Mouse (Mus musculus): Measurements from ENCODE around the gene Arrdc5. TPM values are rescaled to one million over a fixed set of nuclear protein-coding genes. Genes with fewer than 3 reads are reported as not detected.
A peak's percentile ranks its signal among the peaks of the same experiment; 100 is the strongest.

Gene Arrdc5
- total and polyA plus RNA-seq, 3 experiments: not detected

GRCm38 (mm10) chr17:56293291-56293690, 6.8 kb downstream of the Arrdc5 start:
- Histone ChIP-seq H3K4me3 (replicated peaks in 1 of 3; ENCODE audit: low read depth in 2 of 3, low read length in 2 of 3, poor library complexity in 1 of 3) (no peak overlapping the region), H3K4me2 (ENCODE audit: insufficient read depth, low read depth, poor library complexity, severe bottlenecking) (no peak overlapping the region), H3K9me3 (replicated peaks; ENCODE audit: low read length) (no peaks in the 10 kb centered on the region), H3K27me3 (replicated peaks) (no peaks in the 10 kb centered on the region), H3K36me3 (replicated peaks in 1 of 2; ENCODE audit: control insufficient read depth in 1 of 2, insufficient read depth in 1 of 2, low read length in 1 of 2) (no peaks in the 10 kb centered on the region), H3K79me2 (replicated peaks; ENCODE audit: control insufficient read depth, extremely low read depth, insufficient read depth, poor library complexity, severe bottlenecking) (no peaks in the 10 kb centered on the region), H3K27ac (ENCODE audit: insufficient read depth, low read depth) (no peak overlapping the region), H3K9ac (ENCODE audit: insufficient read depth, low read depth) (no peak overlapping the region), H3K4me1 (ENCODE audit: control insufficient read depth in 1 of 2, insufficient read depth in 2 of 2) (peaks cover 16 to 48% of the 10 kb centered on the region in 2 experiments)
- no peak for TF ChIP-seq CTCF (conservative IDR thresholded peaks at IDR 0.05 in 1 of 2, IDR thresholded peaks at IDR 0.05 in 1 of 2; ENCODE audit: low read depth in 2 of 2, low read length in 2 of 2)
- no peak for TF ChIP-seq PAX5 (IDR thresholded peaks at IDR 0.05; ENCODE audit: low read length)
- TF ChIP-seq MEF2A (IDR thresholded peaks at IDR 0.05; ENCODE audit: borderline replicate concordance, low read depth, low read length): no peak
- dilution Hi-C loops (cut with MboI; ENCODE audit: extremely low pct_ligation_motif_present, extremely low pct_unique_long_range_greater_than_20kb, low sequenced_read_pairs): no loop called here
- no peak for DNase-seq (ENCODE audit: extremely low read depth)
- in situ Hi-C loops (cut with MboI; ENCODE audit: low pct_ligation_motif_present, low pct_unique_long_range_greater_than_20kb, low sequenced_read_pairs): no loop called here

DNA sequence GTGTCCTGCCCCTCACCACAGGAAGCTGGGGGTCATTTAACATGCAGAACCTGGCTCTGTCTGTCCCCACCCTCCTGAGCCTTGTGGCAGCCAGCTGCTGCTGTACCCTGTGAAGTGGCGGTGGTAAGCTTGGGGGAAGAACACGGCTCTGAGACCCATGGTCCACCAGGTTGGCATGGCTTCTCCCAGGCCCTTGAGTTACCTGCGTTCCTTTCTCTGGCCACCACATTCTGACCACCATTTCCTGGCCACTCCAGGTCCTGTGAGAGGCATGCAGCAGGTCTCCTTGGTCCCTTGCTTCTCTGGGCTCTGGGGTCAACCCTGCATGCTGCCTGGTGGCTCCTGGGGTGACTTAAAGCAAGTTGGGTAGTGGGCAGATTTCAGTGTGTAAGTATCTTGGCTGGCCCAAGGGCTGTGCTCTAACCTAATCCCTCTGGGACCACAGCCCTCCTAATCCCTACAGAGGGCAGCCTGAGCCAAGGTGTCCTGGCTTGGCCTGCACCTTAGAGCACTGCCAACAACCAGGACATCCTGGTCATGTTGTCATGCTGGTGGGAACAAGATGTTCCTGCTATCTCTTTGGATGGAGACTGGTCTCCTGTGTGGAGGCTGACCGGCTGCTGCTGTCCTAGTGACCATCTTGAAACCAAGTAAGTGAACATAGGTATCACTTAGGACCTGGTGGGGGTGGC, 7.4 kb downstream of the Arrdc5 start, which contains the start of gene Plin3:
Gene Plin3 (minus strand): TSS at position 343 of the 692 bp plus-strand sequence.
- Histone ChIP-seq H3K9ac (ENCODE audit: insufficient read depth, low read depth) (peak within 1 kb of the TSS; percentile 77; the same call in 1 of the 2 replicates), H3K36me3 (replicated peaks in 1 of 2; ENCODE audit: control insufficient read depth in 1 of 2, insufficient read depth in 1 of 2, low read length in 1 of 2) (peaks cover 0 to 2% of the 10 kb centered on the region in 2 experiments), H3K4me1 (ENCODE audit: control insufficient read depth in 1 of 2, insufficient read depth in 2 of 2) (peaks cover 22 to 54% of the 10 kb centered on the region in 2 experiments), H3K4me3 (replicated peaks in 1 of 3; ENCODE audit: low read depth in 2 of 3, low read length in 2 of 3, poor library complexity in 1 of 3) (no peak within 1 kb of the TSS), H3K27ac (ENCODE audit: insufficient read depth, low read depth) (no peak within 1 kb of the TSS), H3K9me3 (replicated peaks; ENCODE audit: low read length) (no peaks in the 10 kb centered on the region), H3K4me2 (ENCODE audit: insufficient read depth, low read depth, poor library complexity, severe bottlenecking) (no peak within 1 kb of the TSS), H3K27me3 (replicated peaks) (no peaks in the 10 kb centered on the region), H3K79me2 (replicated peaks; ENCODE audit: control insufficient read depth, extremely low read depth, insufficient read depth, poor library complexity, severe bottlenecking) (no peaks in the 10 kb centered on the region)
- in situ Hi-C loops (cut with MboI; ENCODE audit: low pct_ligation_motif_present, low pct_unique_long_range_greater_than_20kb, low sequenced_read_pairs) (no loop called here), dilution Hi-C loops (cut with MboI; ENCODE audit: extremely low pct_ligation_motif_present, extremely low pct_unique_long_range_greater_than_20kb, low sequenced_read_pairs) (no loop called here)
- DNase-seq (ENCODE audit: extremely low read depth): no peak
- no peak for TF ChIP-seq HCFC1 (IDR thresholded peaks at IDR 0.05; ENCODE audit: low read depth, low read length)
- no peak for TF ChIP-seq CHD1 (IDR thresholded peaks at IDR 0.05; ENCODE audit: low read depth, low read length)
- TF ChIP-seq MAZ (IDR thresholded peaks at IDR 0.05; ENCODE audit: low read depth, low read length): no peak
- TF ChIP-seq POLR2A (IDR thresholded peaks at IDR 0.05; ENCODE audit: low read depth, low read length): no peak
- TF ChIP-seq UBTF (IDR thresholded peaks at IDR 0.05; ENCODE audit: low read depth, low read length): no peak
- no peak for TF ChIP-seq CHD2 (IDR thresholded peaks at IDR 0.05; ENCODE audit: low read length)
- no peak for TF ChIP-seq NELFE (IDR thresholded peaks at IDR 0.05; ENCODE audit: low read depth, low read length)
- TF ChIP-seq SMC3 (IDR thresholded peaks at IDR 0.05; ENCODE audit: low read depth, low read length): no peak
- TF ChIP-seq SIN3A (IDR thresholded peaks at IDR 0.05; ENCODE audit: low read length): no peak
- TF ChIP-seq ZNF384 (IDR thresholded peaks at IDR 0.05; ENCODE audit: low read depth, low read length): no peak
- TF ChIP-seq RCOR1 (conservative IDR thresholded peaks at IDR 0.05; ENCODE audit: low read depth, low read length): no peak
- TF ChIP-seq CTCF (conservative IDR thresholded peaks at IDR 0.05 in 1 of 2, IDR thresholded peaks at IDR 0.05 in 1 of 2; ENCODE audit: low read depth in 2 of 2, low read length in 2 of 2): no peak
- no peak for TF ChIP-seq BHLHE40 (IDR thresholded peaks at IDR 0.05; ENCODE audit: low read depth, low read length)
- TF ChIP-seq GABPA (IDR thresholded peaks at IDR 0.05; ENCODE audit: insufficient replicate concordance, low read depth, low read length): no peak
- TF ChIP-seq NRF1 (IDR thresholded peaks at IDR 0.05; ENCODE audit: low read depth, low read length): no peak
- no peak for TF ChIP-seq MXI1 (IDR thresholded peaks at IDR 0.05; ENCODE audit: low read depth, low read length)
- TF ChIP-seq PAX5 (IDR thresholded peaks at IDR 0.05; ENCODE audit: low read length): no peak
- TF ChIP-seq ZKSCAN1 (IDR thresholded peaks at IDR 0.05; ENCODE audit: borderline replicate concordance, low read depth, low read length): no peak
- TF ChIP-seq ZC3H11A (IDR thresholded peaks at IDR 0.05; ENCODE audit: low read depth, low read length): no peak

Data from CH12.LX (cell line).